Mouse (Mus musculus): ENCODE results near the gene Cbarp.

Gene Cbarp

DNA sequence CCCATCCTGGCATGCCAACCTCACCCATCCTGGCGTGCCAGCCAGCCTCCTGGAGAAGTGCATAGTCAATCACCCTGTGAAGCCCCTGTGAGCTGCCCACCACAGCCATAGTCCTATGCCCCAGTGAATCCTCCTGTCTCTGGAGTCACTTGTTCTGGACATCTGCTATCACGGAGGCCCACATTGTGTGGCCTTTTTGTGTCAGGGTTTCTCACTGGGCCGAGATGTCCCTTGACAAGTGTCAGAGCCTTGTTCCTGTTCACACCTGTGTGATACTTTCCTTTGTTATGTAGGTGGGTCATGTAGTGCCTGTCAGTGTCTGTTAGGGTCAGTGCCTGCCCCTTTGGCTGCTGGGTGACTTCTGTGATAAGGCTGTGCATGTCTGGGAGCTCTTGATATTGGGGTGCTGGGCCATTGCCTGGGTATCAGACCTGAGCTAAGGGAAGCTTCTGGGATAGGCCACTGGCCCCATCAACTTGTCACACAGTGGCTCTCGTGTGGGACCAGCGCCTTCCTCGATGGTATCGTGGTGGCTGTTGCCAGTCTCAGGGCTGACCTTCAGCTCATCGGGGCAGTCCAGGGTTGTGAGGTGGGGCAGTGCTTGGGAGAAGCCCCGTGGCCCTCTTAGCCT lies 16.6 kb downstream of the Cbarp start:
- DNase-seq (ENCODE audit: low read depth) = no peak

DNA sequence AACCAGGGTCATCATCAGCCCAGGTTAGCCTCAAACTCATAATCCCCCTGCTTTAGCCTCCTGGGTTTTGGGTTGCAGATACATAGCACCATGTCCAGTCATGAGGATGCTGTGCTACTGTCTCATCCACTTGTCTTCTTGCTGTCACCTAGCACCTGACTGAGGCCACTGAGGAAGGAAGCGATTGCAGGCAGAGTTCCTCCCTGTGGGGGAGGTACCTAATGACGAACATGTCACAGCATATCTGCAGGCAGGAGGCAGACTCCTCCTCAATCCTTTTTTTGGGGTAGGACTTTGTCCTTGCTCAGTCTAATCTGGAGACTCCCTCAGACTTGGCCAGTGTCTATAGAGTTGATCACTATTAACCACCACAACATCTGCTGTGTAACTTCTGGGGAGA lies 19.0 kb downstream of the Cbarp start:
- no peak for DNase-seq (ENCODE audit: low read depth)

DNA sequence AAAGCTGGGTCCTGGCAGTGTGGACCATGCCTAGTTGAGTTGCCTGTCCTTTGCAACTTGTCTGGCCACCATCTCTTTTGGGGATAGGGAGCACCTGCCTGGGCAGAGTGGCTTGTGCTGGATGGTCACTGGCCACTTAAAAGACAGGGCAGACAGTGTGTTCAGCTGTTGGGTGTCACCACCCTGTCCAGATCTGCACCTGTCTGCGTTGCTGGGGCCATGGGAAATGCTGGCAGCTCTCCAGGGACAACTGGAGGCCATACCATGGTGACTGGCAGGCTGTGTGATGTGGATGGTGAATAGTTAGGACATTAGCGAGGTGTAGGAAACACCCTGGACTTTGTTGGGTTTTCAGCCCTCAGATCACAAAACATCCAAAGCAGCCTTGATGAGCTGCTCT lies 20.5 kb downstream of the Cbarp start:
- no peak for DNase-seq (ENCODE audit: low read depth)

GRCm38 (mm10) chr10:80118552-80118951 lies 22.1 kb downstream of the Cbarp start:
- no peak for DNase-seq (ENCODE audit: low read depth)

DNA sequence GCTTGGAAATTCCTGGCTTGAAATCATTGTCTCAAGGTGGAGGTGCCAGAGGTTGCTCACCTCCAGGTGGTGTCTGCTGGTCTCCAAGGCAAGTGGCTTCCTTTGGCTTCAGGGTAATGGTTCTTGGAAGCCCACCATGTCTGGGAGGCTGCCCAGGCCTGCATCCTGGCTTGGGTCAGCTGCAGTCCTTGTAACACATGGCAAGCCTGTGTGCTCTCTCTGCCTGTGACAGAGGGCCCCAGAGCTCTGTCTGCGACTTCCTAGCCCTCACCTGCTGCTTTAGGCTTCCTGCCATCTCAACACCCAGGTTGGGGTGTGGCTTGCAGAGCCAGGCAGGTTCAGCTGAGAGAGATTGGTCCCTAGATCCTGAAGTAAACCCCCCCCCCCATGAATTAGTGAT lies 22.9 kb downstream of the Cbarp start:
- DNase-seq (ENCODE audit: low read depth) = no peak

- DNase-seq (ENCODE audit: low read depth) = no peak
Measured at GRCm38 (mm10) chr10:80116927-80117691, 23.5 kb downstream of the Cbarp start.

- DNase-seq (ENCODE audit: low read depth) = no peak
Measured at GRCm38 (mm10) chr10:80116563-80116926, 24.1 kb downstream of the Cbarp start.

GRCm38 (mm10) chr10:80115944-80116335 lies 24.7 kb downstream of the Cbarp start:
- no peak for DNase-seq (ENCODE audit: low read depth)

DNA sequence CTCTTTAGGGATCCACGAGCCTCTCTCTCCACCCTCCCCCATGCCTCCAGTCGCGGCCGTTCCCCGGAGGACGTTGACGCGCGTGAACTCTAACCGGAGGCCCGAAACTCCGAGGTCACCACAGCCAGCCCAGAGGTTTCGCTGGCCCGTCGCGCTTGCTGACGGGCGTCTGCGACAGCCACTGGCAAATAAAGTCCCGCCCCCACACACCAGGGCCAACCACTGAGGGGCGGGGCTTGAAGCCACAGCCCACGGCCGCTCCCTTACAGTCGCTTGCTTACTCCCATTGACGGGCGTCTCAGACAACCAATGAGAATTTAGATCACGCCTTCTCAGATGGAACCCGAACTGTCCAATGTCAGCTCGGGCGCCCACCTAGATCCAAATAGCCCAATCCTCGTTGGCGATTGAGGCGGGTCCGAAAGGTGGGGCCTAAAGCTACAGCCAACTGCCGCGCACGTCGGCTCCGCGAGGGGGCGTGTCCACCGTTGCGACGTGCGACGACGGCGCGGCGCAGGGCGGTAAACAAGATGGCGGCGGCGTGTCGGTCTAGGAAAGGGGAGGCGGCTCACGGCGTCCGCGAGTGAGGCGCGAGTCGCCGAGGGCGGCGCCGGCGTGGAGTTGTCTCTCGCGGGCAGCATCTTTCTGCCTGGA lies 25.2 kb downstream of the Cbarp start, which contains the start of gene Stk11:
Gene Stk11 (plus strand): TSS at position 514 of the 654 bp plus-strand sequence.
- DNase-seq (ENCODE audit: low read depth) = peak; percentile 100

DNA sequence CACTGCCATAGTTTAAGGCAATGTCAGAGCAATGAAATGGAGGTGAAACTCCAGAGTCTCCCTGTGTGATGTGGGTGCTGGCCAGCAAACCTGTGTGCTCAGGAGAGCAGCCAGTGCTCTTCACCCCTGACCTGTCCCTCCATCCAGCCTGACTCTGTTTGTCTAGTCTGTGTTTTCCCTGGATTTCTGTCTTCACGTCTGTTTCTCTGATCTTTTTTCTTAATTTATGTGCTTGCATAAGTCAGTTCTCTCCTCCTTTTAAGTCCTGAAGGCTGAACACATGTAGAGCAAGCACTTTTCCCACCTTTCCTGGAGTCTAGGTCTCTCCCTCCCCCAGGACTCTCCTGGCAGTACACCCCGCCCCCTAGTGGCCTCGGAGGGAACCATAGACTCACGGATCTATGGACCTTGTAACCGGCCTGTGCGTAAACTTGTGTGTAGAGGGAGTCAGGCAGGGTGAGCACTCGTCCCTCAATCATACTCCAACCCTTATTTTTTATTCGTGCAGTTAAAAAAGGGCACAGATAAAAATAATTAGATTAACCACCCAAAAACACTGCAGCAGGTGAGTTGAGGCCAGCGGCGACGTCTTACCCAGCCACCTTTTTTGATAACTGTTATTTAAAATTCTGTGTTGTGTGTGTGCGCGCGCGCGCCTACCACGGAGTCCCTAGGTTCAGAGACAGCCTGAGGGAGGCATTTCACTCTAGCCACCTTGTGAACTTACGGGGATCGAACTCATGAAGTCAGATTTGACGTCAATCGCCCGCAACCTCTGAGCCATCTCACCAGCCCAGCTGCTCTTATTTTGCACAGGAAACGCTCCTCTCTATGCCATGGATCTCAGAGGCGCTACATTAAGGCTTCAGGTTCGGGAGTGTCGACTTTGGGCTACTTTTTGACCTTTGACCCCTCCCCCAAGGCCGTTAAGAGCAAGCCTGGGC lies 26.0 kb downstream of the Cbarp start:
- DNase-seq (ENCODE audit: low read depth) = peak; percentile 92

DNA sequence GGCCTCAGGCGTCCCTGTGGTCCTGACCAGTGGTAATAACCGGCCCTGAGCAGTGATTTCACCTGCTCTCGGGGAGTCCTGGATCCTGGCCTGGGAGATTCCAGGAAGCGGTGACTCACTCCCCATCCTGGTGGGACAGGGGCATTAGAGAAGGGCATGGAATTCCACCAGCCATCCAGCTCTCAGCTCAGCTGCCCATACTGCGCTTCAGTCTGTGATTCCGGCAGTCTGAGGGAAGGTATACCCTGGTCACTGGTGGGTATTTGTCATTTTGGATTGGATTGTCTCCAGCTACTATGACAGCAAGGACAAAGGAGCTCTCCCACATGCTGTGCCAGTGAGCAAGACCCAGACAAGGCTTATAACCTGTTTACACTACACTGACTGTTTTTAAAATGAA lies 33.0 kb downstream of the Cbarp start:
- no peak for DNase-seq (ENCODE audit: low read depth)

DNA sequence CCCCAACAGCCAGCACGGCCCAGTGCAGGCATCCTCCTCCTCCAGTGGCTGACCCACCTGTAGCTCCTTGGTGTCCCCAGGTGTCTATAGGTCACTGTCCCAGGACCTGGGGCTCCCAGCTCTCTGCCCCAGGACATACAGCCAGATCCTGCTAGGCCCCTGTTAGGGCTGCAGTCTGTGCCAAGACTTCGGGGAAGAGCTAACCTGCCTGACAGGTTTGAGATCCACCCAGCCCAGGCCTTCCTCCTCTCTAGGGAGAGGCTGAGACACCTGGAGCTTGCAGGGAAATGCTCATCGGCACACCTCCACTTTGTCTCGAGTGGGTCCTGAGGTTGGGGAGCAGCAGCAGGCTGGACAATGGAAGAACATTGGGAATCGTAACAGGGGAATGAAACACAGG lies 34.7 kb downstream of the Cbarp start:
- no peak for DNase-seq (ENCODE audit: low read depth)

GRCm38 (mm10) chr10:80105460-80105859 lies 35.2 kb downstream of the Cbarp start, which contains the start of gene Sbno2:
Sbno2 (minus strand) TSS chr10:80105571.
- DNase-seq (ENCODE audit: low read depth) = no peak

GRCm38 (mm10) chr10:80104181-80104580 lies 36.5 kb downstream of the Cbarp start:
- DNase-seq (ENCODE audit: low read depth) = no peak

GRCm38 (mm10) chr10:80103032-80103431 lies 37.6 kb downstream of the Cbarp start:
- DNase-seq (ENCODE audit: low read depth) = no peak

DNA sequence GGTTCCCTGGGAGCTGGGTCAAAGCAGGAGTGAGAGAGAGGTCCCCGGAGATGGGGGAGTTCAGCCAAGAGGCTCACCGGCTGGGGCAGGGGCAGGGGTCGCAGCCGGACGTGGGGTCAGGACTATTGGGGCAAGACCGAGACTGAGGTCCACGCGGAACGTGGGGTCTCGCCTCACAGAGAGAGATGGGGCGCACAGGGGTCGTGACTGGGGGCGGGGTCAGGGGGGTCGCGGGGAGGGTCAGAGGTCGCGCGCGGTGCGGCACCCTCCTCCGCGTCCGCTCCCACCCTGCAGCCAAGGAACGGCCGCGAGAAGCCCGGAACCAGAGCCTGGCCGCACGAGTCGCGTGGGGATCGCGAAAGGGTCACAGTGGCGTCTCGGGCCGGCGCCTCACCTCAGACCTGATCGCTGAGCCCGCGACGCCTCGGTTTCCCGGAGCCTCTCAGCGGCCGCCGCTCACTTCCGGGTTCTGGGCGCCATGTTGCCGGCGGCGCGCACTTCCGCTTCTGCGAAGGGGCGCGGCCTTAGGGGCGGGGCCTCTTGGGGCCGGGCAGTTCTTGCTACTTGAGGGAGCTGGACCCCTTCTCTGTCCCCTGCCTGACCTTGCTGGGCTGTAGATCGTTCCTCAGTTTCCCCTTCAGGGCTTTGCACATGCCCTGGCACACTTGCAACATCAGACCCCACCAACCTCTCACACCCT lies 38.3 kb downstream of the Cbarp start:
- peak; percentile 73 for DNase-seq (ENCODE audit: low read depth)

GRCm38 (mm10) chr10:80100982-80101381 lies 39.7 kb downstream of the Cbarp start:
- DNase-seq (ENCODE audit: low read depth) = no peak

DNA sequence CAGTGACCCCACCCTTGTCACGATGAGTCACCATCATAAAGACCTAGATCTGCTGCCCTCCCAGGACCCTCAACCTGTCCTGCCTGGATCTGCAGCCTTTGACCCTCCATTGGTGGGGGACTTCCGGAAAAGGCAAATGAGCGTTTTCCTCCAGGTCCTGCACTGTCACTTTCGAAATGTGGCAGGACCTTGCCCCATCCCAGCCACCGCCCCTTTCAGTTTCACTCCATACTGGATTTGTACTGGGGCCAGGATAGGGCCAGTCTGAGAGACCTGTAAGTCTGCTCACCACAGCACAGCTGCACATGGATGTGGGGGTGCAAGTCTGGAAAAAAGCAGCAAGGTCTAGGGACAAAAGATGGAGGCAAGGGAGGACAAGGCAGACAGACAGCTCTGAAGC lies 42.0 kb downstream of the Cbarp start:
- no peak for DNase-seq (ENCODE audit: low read depth)

- DNase-seq (ENCODE audit: low read depth) = no peak
Measured at GRCm38 (mm10) chr10:80097275-80097674, 43.4 kb downstream of the Cbarp start.

GRCm38 (mm10) chr10:80095547-80095946 lies 45.1 kb downstream of the Cbarp start:
- no peak for DNase-seq (ENCODE audit: low read depth)

DNA sequence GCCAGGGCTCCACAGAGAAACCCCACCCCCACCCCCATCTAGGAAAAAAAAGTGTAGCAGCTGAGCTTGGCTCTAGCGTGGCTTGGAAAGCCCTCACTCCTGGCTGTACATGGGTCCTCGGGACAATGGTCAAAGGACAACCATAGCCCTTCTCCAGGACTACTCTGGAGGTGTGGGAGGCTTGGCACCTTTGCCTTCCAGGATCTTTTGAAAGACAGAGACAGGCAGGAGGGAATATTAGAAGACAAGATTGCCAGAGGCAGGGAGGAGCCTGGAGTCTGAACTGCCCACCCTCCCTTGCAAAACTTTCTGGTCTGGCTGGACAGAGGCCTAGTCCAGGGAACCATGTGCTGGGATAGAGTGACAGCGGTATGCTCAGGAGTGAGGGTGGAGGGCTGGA lies 46.0 kb downstream of the Cbarp start:
- DNase-seq (ENCODE audit: low read depth) = no peak

Measured in c-Kit-positive CD71-negative TER-119-negative erythroid progenitor cells, embryonic 14.5 days (primary cell).